In the genomic region with DNA sequence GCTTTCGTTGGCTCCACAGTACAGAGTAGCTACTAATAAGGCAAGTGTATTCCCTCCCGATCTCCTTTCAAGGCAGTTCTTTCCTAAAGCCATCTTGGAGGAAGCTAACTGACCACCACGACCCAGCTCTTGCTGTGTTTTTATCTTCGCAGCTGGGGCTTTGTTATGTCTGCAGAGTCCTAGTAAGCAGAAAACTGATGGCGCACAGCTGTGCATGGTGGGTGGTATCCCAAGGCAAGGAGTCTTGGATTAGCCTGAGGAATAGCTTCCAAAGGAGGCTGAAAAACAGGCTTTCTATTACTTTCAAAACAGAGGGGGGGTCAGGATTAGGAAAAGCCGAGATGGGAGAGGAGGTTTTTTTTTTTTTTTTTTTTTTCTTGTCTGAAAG, we compare ENCODE assay signal across 9 mouse cellular contexts. TPM values are rescaled to one million over a fixed set of nuclear protein-coding genes. Genes with fewer than 3 reads are reported as not detected.
DNase-seq lines count a peak whose midpoint lies in the region; ATAC-seq and TF ChIP-seq lines count a peak whose summit lies in the region.
"Had no signal": no experiment of that assay in that cellular context is flagged by ENCODE, and none has a peak within 500 bp of the region (broad histone marks: within the 10 kb centered on the region; RNA-seq: fewer than 3 reads in every experiment).

No protein-coding gene starts in this region.

- H3K4me2 ChIP-seq in embryonic facial prominence, embryonic 15.5 days (replicated peaks), result peak overlapping the region; percentile 29
- peak overlapping the region; percentile 10; the same call in 1 of the 2 replicates for H3K4me2 ChIP-seq in intestine, embryonic 15.5 days (replicated peaks)
- peak overlapping the region; percentile 17; the same call in 1 of the 2 replicates for H3K4me2 ChIP-seq in midbrain, embryonic 14.5 days (ENCODE audit: low read length)

- H3K4me1 ChIP-seq in kidney, adult 2 months (ENCODE audit: control insufficient read depth, insufficient read depth, low read length), result 0 out of 2 replicates have a peak, but pooled peaks cover 2% of the 10 kb centered on the region
- H3K4me1 ChIP-seq in embryonic facial prominence, embryonic 15.5 days, result peaks cover 28% of the 10 kb centered on the region
- peaks cover 14% of the 10 kb centered on the region; the same call in 1 of the 2 replicates for H3K4me1 ChIP-seq in intestine, embryonic 15.5 days (replicated peaks)
- 0 out of 2 replicates have a peak, but pooled peaks cover 6% of the 10 kb centered on the region for H3K4me1 ChIP-seq in midbrain, embryonic 14.5 days (ENCODE audit: control insufficient read depth, insufficient read depth, low read length)

- no peak overlapping the region for H3K9ac ChIP-seq in embryonic facial prominence, embryonic 15.5 days
- H3K9ac ChIP-seq in intestine, embryonic 15.5 days, result no peak overlapping the region
- no peak overlapping the region for H3K9ac ChIP-seq in midbrain, embryonic 14.5 days (replicated peaks; ENCODE audit: low read length)

- TF ChIP-seq POLR2A in kidney, adult 2 months (IDR thresholded peaks at IDR 0.05; ENCODE audit: low read depth, low read length), result no peak

- H3K36me3 ChIP-seq in kidney, adult 2 months (ENCODE audit: control insufficient read depth, insufficient read depth, low read length), result no peaks in the 10 kb centered on the region
- no peaks in the 10 kb centered on the region for H3K36me3 ChIP-seq in embryonic facial prominence, embryonic 15.5 days
- no peaks in the 10 kb centered on the region for H3K36me3 ChIP-seq in intestine, embryonic 15.5 days
- no peaks in the 10 kb centered on the region for H3K36me3 ChIP-seq in midbrain, embryonic 14.5 days (ENCODE audit: control insufficient read depth, insufficient read depth, low read length)

- no peaks in the 10 kb centered on the region for H3K27me3 ChIP-seq in kidney, adult 2 months (replicated peaks; ENCODE audit: control insufficient read depth, insufficient read depth, low read length)
- H3K27me3 ChIP-seq in embryonic facial prominence, embryonic 15.5 days, result no peaks in the 10 kb centered on the region
- no peaks in the 10 kb centered on the region for H3K27me3 ChIP-seq in intestine, embryonic 15.5 days (replicated peaks)
- no peaks in the 10 kb centered on the region; the same call in 1 of the 2 replicates for H3K27me3 ChIP-seq in midbrain, embryonic 14.5 days (ENCODE audit: control insufficient read depth, insufficient read depth, low read length)
- H3K27me3 ChIP-seq: CH12.LX had no signal

- H3K9me3 ChIP-seq in embryonic facial prominence, embryonic 15.5 days (replicated peaks), result no peaks in the 10 kb centered on the region
- no peaks in the 10 kb centered on the region for H3K9me3 ChIP-seq in intestine, embryonic 15.5 days
- H3K9me3 ChIP-seq in midbrain, embryonic 14.5 days (ENCODE audit: control insufficient read depth, low read length), result no peaks in the 10 kb centered on the region

- peak; percentile 80 for ATAC-seq in embryonic facial prominence, embryonic 15.5 days (ENCODE audit: insufficient number of reproducible peaks, low FRiP score, low TSS enrichment, low read depth)
- peak; percentile 92 for ATAC-seq in intestine, embryonic 15.5 days
- no peak for ATAC-seq in midbrain, embryonic 14.5 days (ENCODE audit: low FRiP score, low TSS enrichment)

- 30% methylated on average over 6 of the region's 6 CpGs for WGBS in kidney, adult 2 months
- WGBS in embryonic facial prominence, embryonic 15.5 days, result 17% methylated on average over 6 of the region's 6 CpGs
- 20% methylated on average over 6 of the region's 6 CpGs for WGBS in intestine, embryonic 15.5 days
- WGBS in midbrain, embryonic 14.5 days, result 6% methylated on average over 6 of the region's 6 CpGs

- no peak for TF ChIP-seq CTCF in kidney, adult 2 months (conservative IDR thresholded peaks at IDR 0.05; ENCODE audit: insufficient read depth, insufficient read length, low read depth, low read length)

- peak overlapping the region; percentile 49; the same call in 1 of the 2 replicates for H3K27ac ChIP-seq in kidney, adult 2 months (ENCODE audit: insufficient read depth, low read depth, low read length)
- H3K27ac ChIP-seq in embryonic facial prominence, embryonic 15.5 days (replicated peaks), result peak overlapping the region; percentile 72
- H3K27ac ChIP-seq in intestine, embryonic 15.5 days, result peak overlapping the region; percentile 81
- no peak overlapping the region for H3K27ac ChIP-seq in midbrain, embryonic 14.5 days (replicated peaks; ENCODE audit: low read depth, low read length)

- DNase-seq in kidney, adult 2 months, result peak; percentile 42
- no peak for DNase-seq in kidney, adult 18-20 months
- DNase-seq in midbrain, embryonic 14.5 days, result no peak
- DNase-seq in cerebellum, adult 11 months, result no peak
- DNase-seq in spleen, adult 18-20 months, result no peak
- no peak for DNase-seq in adrenal gland, postnatal 4 days (ENCODE audit: low spot score in 2 of 2)

- no peak overlapping the region for H3K4me3 ChIP-seq in kidney, adult 2 months (ENCODE audit: insufficient read depth, low read depth, low read length)
- no peak overlapping the region for H3K4me3 ChIP-seq in embryonic facial prominence, embryonic 15.5 days (replicated peaks)
- H3K4me3 ChIP-seq in intestine, embryonic 15.5 days (replicated peaks), result no peak overlapping the region
- H3K4me3 ChIP-seq in midbrain, embryonic 14.5 days (replicated peaks; ENCODE audit: low read depth, low read length), result no peak overlapping the region

RNA-seq across cellular contexts. Expression of a gene that starts 17.5 kb away (rescaled TPM):
- 5.9 and 6.2 TPM in 2 replicates for polyA plus RNA-seq in kidney, adult 2 months (2012; rRNA removed)
- polyA plus RNA-seq in embryonic facial prominence, embryonic 15.5 days (2015; fragmentation: Nextera tagmentation; extraction: Ambion mirVana), result 28.5 and 30.3 TPM in 2 replicates
- polyA plus RNA-seq in intestine, embryonic 15.5 days (2015; fragmentation: Nextera tagmentation; extraction: Ambion mirVana), result 19.5 and 20.7 TPM in 2 replicates
- polyA plus RNA-seq in midbrain, embryonic 14.5 days (2014; fragmentation: Nextera tagmentation; extraction: Ambion mirVana), result 0.46 and 4.9 TPM in 2 replicates
- total RNA-seq in adrenal gland, postnatal 4 days (2021), result 10 to 100 TPM; 25.1 to 29.0 TPM

RNA-seq across cellular contexts. Expression of a gene that starts 53.8 kb away (rescaled TPM):
- 10.9 and 11.0 TPM in 2 replicates for polyA plus RNA-seq in kidney, adult 2 months (2012; rRNA removed)
- 54.4 and 55.2 TPM in 2 replicates for polyA plus RNA-seq in embryonic facial prominence, embryonic 15.5 days (2015; fragmentation: Nextera tagmentation; extraction: Ambion mirVana)
- 41.5 and 52.6 TPM in 2 replicates for polyA plus RNA-seq in intestine, embryonic 15.5 days (2015; fragmentation: Nextera tagmentation; extraction: Ambion mirVana)
- 50.5 and 50.9 TPM in 2 replicates for polyA plus RNA-seq in midbrain, embryonic 14.5 days (2014; fragmentation: Nextera tagmentation; extraction: Ambion mirVana)
- total RNA-seq in adrenal gland, postnatal 4 days (2021), result 10 to 100 TPM; 26.4 to 29.9 TPM
